Mouse (Mus musculus) limb, embryonic 13.5 days (tissue): ENCODE measurements around the gene Rgcc. TPM values are rescaled to one million over a fixed set of nuclear protein-coding genes. Genes with fewer than 3 reads are reported as not detected.

Experiments used
- ATAC-seq: fragments of 200-750 bp; cut with Nextera tagmentation; 2 replicates; pipeline ENCODE4 v1.8.0; 2017; ENCODE audit warnings: low read depth, moderate number of reproducible peaks, moderate TSS enrichment; ENCODE audit not compliant: low FRiP score
- H3K27ac ChIP-seq: fragments of 300-500 bp; sonication (generic); 2 replicates; pipeline ENCODE4 v1.5.1; 2015; ENCODE audit warnings: inconsistent platforms, mild to moderate bottlenecking, moderate library complexity
- H3K27me3 ChIP-seq: fragments of 300-500 bp; sonication (generic); 2 replicates; pipeline ENCODE4 v1.6.1; 2015; ENCODE audit warnings: mild to moderate bottlenecking, inconsistent platforms
- H3K36me3 ChIP-seq: fragments of 300-500 bp; sonication (generic); 2 replicates; pipeline ENCODE4 v1.6.1; 2015; ENCODE audit warnings: inconsistent platforms, mild to moderate bottlenecking, moderate library complexity
- H3K4me1 ChIP-seq: fragments of 300-500 bp; sonication (generic); 2 replicates; pipeline ENCODE4 v1.6.1; 2015; ENCODE audit warnings: inconsistent platforms
- H3K4me2 ChIP-seq: fragments of 300-500 bp; sonication (generic); replicated peaks from 2 replicates; pipeline ENCODE4 v1.6.1; 2015; ENCODE audit warnings: inconsistent platforms, mild to moderate bottlenecking, moderate library complexity
- H3K4me3 ChIP-seq: fragments of 300-500 bp; sonication (generic); 2 replicates; pipeline ENCODE4 v1.5.1; 2015; ENCODE audit warnings: moderate library complexity, mild to moderate bottlenecking, inconsistent platforms
- H3K9ac ChIP-seq: fragments of 300-500 bp; sonication (generic); 2 replicates; pipeline ENCODE4 v1.6.1; 2015; ENCODE audit warnings: mild to moderate bottlenecking, inconsistent platforms
- H3K9me3 ChIP-seq: fragments of 300-500 bp; sonication (generic); 2 replicates; pipeline ENCODE4 v1.6.1; 2016; ENCODE audit warnings: inconsistent platforms
- WGBS: fragments of 180-500 bp; shearing (Covaris S2); methylation state at CpG from one replicate; pipeline ENCODE4 v1.1.7; 2015; 5-methylcytosine and 5-hydroxymethylcytosine counted together
- polyA plus RNA-seq: library from polyadenylated mRNA; unstranded; fragments of >200 nt; fragmentation: Nextera tagmentation; extraction: Ambion mirVana; gene quantifications from 2 replicates; pipeline ENCODE4 v1.2.1, GENCODE M21; 2015

Rgcc gene
- polyA plus RNA-seq, 1 experiment from 2014 or later: 58.6 TPM

GRCm38 (mm10) chr14:79287251-79287863 lies 14.1 kb downstream of the Rgcc start:
- Histone ChIP-seq H3K36me3 (peaks cover 3% of the 10 kb centered on the region), H3K9ac (no peak overlapping the region), H3K9me3 (no peaks in the 10 kb centered on the region), H3K4me3 (no peak overlapping the region), H3K4me2 (no peak overlapping the region), H3K27ac (no peak overlapping the region), H3K27me3 (no peaks in the 10 kb centered on the region), H3K4me1 (peaks cover 29% of the 10 kb centered on the region)
- 89% methylated on average over 7 of the region's 7 CpGs for WGBS
- no peak for ATAC-seq

GRCm38 (mm10) chr14:79285549-79285948 lies 15.9 kb downstream of the Rgcc start:
- 89% methylated on average over 5 of the region's 5 CpGs for WGBS
- ATAC-seq: no peak
- no peak overlapping the region for H3K27ac ChIP-seq
- no peak overlapping the region for H3K4me3 ChIP-seq
- H3K27me3 ChIP-seq: no peaks in the 10 kb centered on the region
- no peak overlapping the region for H3K9ac ChIP-seq
- H3K4me2 ChIP-seq: no peak overlapping the region
- peaks cover 3% of the 10 kb centered on the region for H3K36me3 ChIP-seq
- H3K9me3 ChIP-seq: no peaks in the 10 kb centered on the region
- H3K4me1 ChIP-seq: peaks cover 16% of the 10 kb centered on the region

GRCm38 (mm10) chr14:79284616-79285015 lies 16.8 kb downstream of the Rgcc start:
- Histone ChIP-seq H3K4me3 (no peak overlapping the region), H3K4me1 (peaks cover 7% of the 10 kb centered on the region), H3K4me2 (no peak overlapping the region), H3K9me3 (no peaks in the 10 kb centered on the region), H3K27ac (no peak overlapping the region), H3K36me3 (peaks cover 3% of the 10 kb centered on the region), H3K9ac (no peak overlapping the region), H3K27me3 (no peaks in the 10 kb centered on the region)
- ATAC-seq: no peak
- 78% methylated on average over 4 of the region's 4 CpGs for WGBS

GRCm38 (mm10) chr14:79283952-79284351 lies 17.5 kb downstream of the Rgcc start:
- WGBS: 92% methylated on average over 7 of the region's 7 CpGs
- Histone ChIP-seq H3K9me3 (no peaks in the 10 kb centered on the region), H3K9ac (no peak overlapping the region), H3K4me3 (no peak overlapping the region), H3K27me3 (no peaks in the 10 kb centered on the region), H3K36me3 (peaks cover 3% of the 10 kb centered on the region), H3K4me1 (no peaks in the 10 kb centered on the region), H3K4me2 (no peak overlapping the region), H3K27ac (no peak overlapping the region)
- no peak for ATAC-seq

GRCm38 (mm10) chr14:79281894-79282553 lies 19.4 kb downstream of the Rgcc start:
- Histone ChIP-seq H3K4me1 (no peaks in the 10 kb centered on the region), H3K9me3 (no peaks in the 10 kb centered on the region), H3K4me2 (no peak overlapping the region), H3K27me3 (no peaks in the 10 kb centered on the region), H3K36me3 (no peaks in the 10 kb centered on the region), H3K9ac (no peak overlapping the region), H3K4me3 (no peak overlapping the region), H3K27ac (no peak overlapping the region)
- no peak for ATAC-seq
- WGBS: 85% methylated on average over 9 of the region's 9 CpGs

GRCm38 (mm10) chr14:79280456-79280855 lies 21.0 kb downstream of the Rgcc start:
- H3K36me3 ChIP-seq: no peaks in the 10 kb centered on the region
- H3K9me3 ChIP-seq: no peaks in the 10 kb centered on the region
- H3K9ac ChIP-seq: no peak overlapping the region
- 88% methylated on average over 9 of the region's 9 CpGs for WGBS
- H3K4me1 ChIP-seq: no peaks in the 10 kb centered on the region
- no peaks in the 10 kb centered on the region for H3K27me3 ChIP-seq
- no peak overlapping the region for H3K4me3 ChIP-seq
- ATAC-seq: no peak
- H3K4me2 ChIP-seq: no peak overlapping the region
- no peak overlapping the region for H3K27ac ChIP-seq

GRCm38 (mm10) chr14:79279494-79279893 lies 22.0 kb downstream of the Rgcc start:
- no peak overlapping the region for H3K9ac ChIP-seq
- H3K27ac ChIP-seq: no peak overlapping the region
- H3K4me2 ChIP-seq: no peak overlapping the region
- no peaks in the 10 kb centered on the region for H3K4me1 ChIP-seq
- H3K27me3 ChIP-seq: no peaks in the 10 kb centered on the region
- no peak for ATAC-seq
- H3K9me3 ChIP-seq: no peaks in the 10 kb centered on the region
- no peaks in the 10 kb centered on the region for H3K36me3 ChIP-seq
- H3K4me3 ChIP-seq: no peak overlapping the region
- 52% methylated on average over 1 of the region's 1 CpGs for WGBS

- WGBS: 78% methylated on average over 4 of the region's 4 CpGs
Measured at GRCm38 (mm10) chr14:79278927-79279326, 22.5 kb downstream of the Rgcc start.

GRCm38 (mm10) chr14:79277922-79278321 lies 23.5 kb downstream of the Rgcc start:
- ATAC-seq: no peak
- H3K27ac ChIP-seq: no peak overlapping the region
- WGBS: 64% methylated on average over 7 of the region's 7 CpGs
- H3K27me3 ChIP-seq: no peaks in the 10 kb centered on the region
- H3K36me3 ChIP-seq: no peaks in the 10 kb centered on the region
- no peak overlapping the region for H3K4me2 ChIP-seq
- no peaks in the 10 kb centered on the region for H3K9me3 ChIP-seq
- no peak overlapping the region for H3K4me3 ChIP-seq
- peaks cover 6% of the 10 kb centered on the region; the same call in 1 of the 2 replicates for H3K4me1 ChIP-seq
- H3K9ac ChIP-seq: no peak overlapping the region

More at GRCm38 (mm10) chr14:79278927-79279326, 22.5 kb downstream of the Rgcc start:
- H3K4me2 ChIP-seq: no peak overlapping the region
- H3K9me3 ChIP-seq: no peaks in the 10 kb centered on the region
- no peaks in the 10 kb centered on the region for H3K36me3 ChIP-seq
- ATAC-seq: no peak
- H3K27ac ChIP-seq: no peak overlapping the region
- H3K9ac ChIP-seq: no peak overlapping the region
- H3K4me1 ChIP-seq: no peaks in the 10 kb centered on the region
- H3K27me3 ChIP-seq: no peaks in the 10 kb centered on the region
- H3K4me3 ChIP-seq: no peak overlapping the region

GRCm38 (mm10) chr14:79275870-79276395 lies 25.5 kb downstream of the Rgcc start:
- Histone ChIP-seq H3K9me3 (peaks cover 3% of the 10 kb centered on the region; the same call in 1 of the 2 replicates), H3K4me1 (peaks cover 10% of the 10 kb centered on the region; the same call in 1 of the 2 replicates), H3K27me3 (no peaks in the 10 kb centered on the region), H3K9ac (no peak overlapping the region), H3K4me3 (no peak overlapping the region), H3K36me3 (no peaks in the 10 kb centered on the region), H3K4me2 (no peak overlapping the region), H3K27ac (no peak overlapping the region)
- WGBS: 78% methylated on average over 8 of the region's 8 CpGs
- ATAC-seq: no peak

GRCm38 (mm10) chr14:79275441-79275840 lies 26.0 kb downstream of the Rgcc start:
- Histone ChIP-seq H3K9ac (no peak overlapping the region), H3K36me3 (no peaks in the 10 kb centered on the region), H3K9me3 (peaks cover 3% of the 10 kb centered on the region; the same call in 1 of the 2 replicates), H3K27ac (no peak overlapping the region), H3K27me3 (no peaks in the 10 kb centered on the region), H3K4me2 (no peak overlapping the region), H3K4me1 (peaks cover 10% of the 10 kb centered on the region; the same call in 1 of the 2 replicates), H3K4me3 (no peak overlapping the region)
- ATAC-seq: no peak
- whole genome bisulfite sequencing: 52% methylated on average over 3 of the region's 3 CpGs

GRCm38 (mm10) chr14:79273697-79274477 lies 27.6 kb downstream of the Rgcc start:
- no peak overlapping the region for H3K9ac ChIP-seq
- no peaks in the 10 kb centered on the region for H3K36me3 ChIP-seq
- no peak for ATAC-seq
- H3K27me3 ChIP-seq: no peaks in the 10 kb centered on the region
- no peak overlapping the region for H3K4me3 ChIP-seq
- 68% methylated on average over 15 of the region's 15 CpGs for WGBS
- no peak overlapping the region; the same call in 1 of the 2 replicates for H3K27ac ChIP-seq
- peaks cover 10% of the 10 kb centered on the region; the same call in 1 of the 2 replicates for H3K4me1 ChIP-seq
- H3K9me3 ChIP-seq: peaks cover 3% of the 10 kb centered on the region; the same call in 1 of the 2 replicates
- no peak overlapping the region for H3K4me2 ChIP-seq
